Mouse (Mus musculus): ENCODE results near the gene As3mt. TPM values are rescaled to one million over a fixed set of nuclear protein-coding genes. Genes with fewer than 3 reads are reported as not detected.

Gene As3mt
- polyA plus RNA-seq, 1 experiment from 2014 or later: 27.6 TPM

DNA sequence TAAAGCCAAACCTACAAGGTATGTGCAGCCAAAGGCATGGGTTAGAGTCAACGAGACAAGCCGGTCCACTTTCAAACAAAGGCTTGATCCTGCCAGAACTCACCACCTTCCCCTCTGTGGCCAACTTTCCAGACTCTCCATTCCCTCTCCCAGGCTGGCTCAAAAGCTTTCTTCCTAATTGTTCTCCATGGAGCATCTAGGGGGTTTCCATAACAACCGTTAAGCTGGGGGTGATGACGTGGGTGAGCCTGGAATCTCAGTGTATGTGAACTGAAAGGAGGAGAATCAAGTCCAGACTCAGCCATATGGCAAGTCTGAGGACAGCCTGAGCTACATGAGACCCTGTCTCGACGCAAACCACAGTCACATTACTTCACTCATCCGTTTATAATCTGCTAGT, 41.8 kb upstream of the As3mt start:
- H3K36me3 ChIP-seq (ENCODE audit: insufficient read depth, low read length): no peaks in the 10 kb centered on the region
- H3K9ac ChIP-seq (replicated peaks; ENCODE audit: low read depth): no peak overlapping the region
- no peak overlapping the region for H3K4me2 ChIP-seq (replicated peaks; ENCODE audit: low read depth, low read length)
- TF ChIP-seq EP300 (IDR thresholded peaks at IDR 0.05): no peak
- TF ChIP-seq CTCF (IDR thresholded peaks at IDR 0.05): no peak
- no peak overlapping the region for H3K27ac ChIP-seq (ENCODE audit: low read length)
- DNase-seq (ENCODE audit: low spot score) (no peak), ATAC-seq (no peak)
- no peaks in the 10 kb centered on the region for H3K4me1 ChIP-seq (ENCODE audit: insufficient read depth, low read depth, low read length)
- H3K27me3 ChIP-seq (replicated peaks; ENCODE audit: insufficient read depth, low read length): no peaks in the 10 kb centered on the region
- no peaks in the 10 kb centered on the region for H3K9me3 ChIP-seq (ENCODE audit: low read length)
- H3K4me3 ChIP-seq (ENCODE audit: low read depth, low read length): no peak overlapping the region
- 70% methylated on average over 7 of the region's 7 CpGs for WGBS

DNA sequence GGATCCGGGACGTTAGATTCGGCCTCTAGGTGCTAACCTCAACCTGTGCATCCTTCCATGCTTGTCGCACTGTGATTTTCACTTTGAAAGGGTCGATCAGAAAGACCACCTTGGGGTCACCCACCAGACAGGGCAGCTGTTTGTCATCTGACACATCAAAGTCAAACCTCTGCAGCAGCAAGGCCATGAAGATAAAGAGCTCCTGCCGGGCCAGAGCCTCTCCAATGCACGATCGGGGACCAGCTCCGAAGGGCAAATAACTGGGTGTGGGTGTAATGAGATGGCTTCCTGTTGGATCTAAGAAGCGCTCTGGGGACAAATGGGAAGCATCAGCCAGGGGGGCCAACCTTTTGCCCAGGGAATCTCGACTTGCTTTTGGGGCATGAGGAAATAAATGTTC, 40.0 kb upstream of the As3mt start:
- no peaks in the 10 kb centered on the region for H3K27me3 ChIP-seq (replicated peaks; ENCODE audit: insufficient read depth, low read length)
- DNase-seq (ENCODE audit: low spot score) (no peak), ATAC-seq (no peak)
- no peaks in the 10 kb centered on the region for H3K36me3 ChIP-seq (ENCODE audit: insufficient read depth, low read length)
- WGBS: 34% methylated on average over 11 of the region's 11 CpGs
- H3K9ac ChIP-seq (replicated peaks; ENCODE audit: low read depth): no peak overlapping the region
- no peak for TF ChIP-seq EP300 (IDR thresholded peaks at IDR 0.05)
- no peak for TF ChIP-seq CTCF (IDR thresholded peaks at IDR 0.05)
- H3K9me3 ChIP-seq (ENCODE audit: low read length): no peaks in the 10 kb centered on the region
- H3K4me1 ChIP-seq (ENCODE audit: insufficient read depth, low read depth, low read length): no peaks in the 10 kb centered on the region
- no peak overlapping the region for H3K27ac ChIP-seq (ENCODE audit: low read length)
- H3K4me2 ChIP-seq (replicated peaks; ENCODE audit: low read depth, low read length): no peak overlapping the region
- H3K4me3 ChIP-seq (ENCODE audit: low read depth, low read length): no peak overlapping the region

DNA sequence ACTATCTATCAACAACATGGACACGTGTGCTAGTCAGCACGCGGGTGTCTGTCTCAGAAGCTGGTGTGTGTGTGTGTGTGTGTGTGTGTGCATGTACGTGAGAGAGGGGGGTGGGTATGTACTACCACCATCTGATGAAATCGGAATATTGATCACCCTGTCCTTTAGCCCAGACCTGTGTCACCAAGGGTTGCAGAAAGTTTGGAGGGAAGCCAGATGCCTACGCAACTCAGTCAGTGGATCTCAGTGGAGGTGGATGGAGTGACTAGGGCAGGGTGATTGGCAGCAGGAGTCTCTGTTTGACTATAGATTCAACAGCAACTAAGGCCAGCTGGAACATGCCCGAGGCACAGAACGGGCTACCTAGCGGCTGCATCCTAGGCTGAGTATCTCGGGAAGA, 39.0 kb upstream of the As3mt start:
- H3K27me3 ChIP-seq (replicated peaks; ENCODE audit: insufficient read depth, low read length): no peaks in the 10 kb centered on the region
- no peak overlapping the region for H3K9ac ChIP-seq (replicated peaks; ENCODE audit: low read depth)
- no peaks in the 10 kb centered on the region for H3K4me1 ChIP-seq (ENCODE audit: insufficient read depth, low read depth, low read length)
- H3K27ac ChIP-seq (ENCODE audit: low read length): no peak overlapping the region
- DNase-seq (ENCODE audit: low spot score) (no peak), ATAC-seq (no peak)
- H3K36me3 ChIP-seq (ENCODE audit: insufficient read depth, low read length): no peaks in the 10 kb centered on the region
- 82% methylated on average over 10 of the region's 10 CpGs for WGBS
- no peaks in the 10 kb centered on the region for H3K9me3 ChIP-seq (ENCODE audit: low read length)
- no peak for TF ChIP-seq CTCF (IDR thresholded peaks at IDR 0.05)
- no peak overlapping the region for H3K4me3 ChIP-seq (ENCODE audit: low read depth, low read length)
- no peak overlapping the region for H3K4me2 ChIP-seq (replicated peaks; ENCODE audit: low read depth, low read length)

DNA sequence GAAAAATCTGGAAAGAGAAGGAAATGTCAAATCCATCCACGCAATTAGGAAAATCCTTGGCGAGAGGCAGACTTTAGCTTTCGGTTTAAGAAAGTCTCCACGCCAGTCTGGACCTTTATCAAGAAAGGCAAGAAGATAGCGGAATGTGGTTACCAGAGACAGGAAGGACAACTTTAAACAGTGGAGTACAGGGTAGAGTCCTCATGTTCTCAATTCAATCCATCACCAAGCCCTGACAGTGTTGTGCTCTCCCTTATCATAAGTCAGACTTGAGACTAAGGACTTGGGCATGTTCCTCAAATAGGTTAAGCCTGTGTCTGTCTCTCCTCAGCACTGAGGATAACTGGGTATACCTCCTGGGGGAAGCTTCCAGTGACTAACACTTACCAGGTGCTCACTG, 37.5 kb upstream of the As3mt start:
- H3K4me2 ChIP-seq (replicated peaks; ENCODE audit: low read depth, low read length): no peak overlapping the region
- no peak overlapping the region for H3K9ac ChIP-seq (replicated peaks; ENCODE audit: low read depth)
- no peak overlapping the region for H3K27ac ChIP-seq (ENCODE audit: low read length)
- ATAC-seq: no peak
- no peaks in the 10 kb centered on the region for H3K27me3 ChIP-seq (replicated peaks; ENCODE audit: insufficient read depth, low read length)
- no peak for TF ChIP-seq EP300 (IDR thresholded peaks at IDR 0.05)
- TF ChIP-seq CTCF (IDR thresholded peaks at IDR 0.05): no peak
- H3K4me3 ChIP-seq (ENCODE audit: low read depth, low read length): no peak overlapping the region
- no peaks in the 10 kb centered on the region for H3K36me3 ChIP-seq (ENCODE audit: insufficient read depth, low read length)
- DNase-seq (ENCODE audit: low spot score): no peak
- H3K4me1 ChIP-seq (ENCODE audit: insufficient read depth, low read depth, low read length): no peaks in the 10 kb centered on the region
- no peaks in the 10 kb centered on the region for H3K9me3 ChIP-seq (ENCODE audit: low read length)
- WGBS: 55% methylated on average over 5 of the region's 5 CpGs

DNA sequence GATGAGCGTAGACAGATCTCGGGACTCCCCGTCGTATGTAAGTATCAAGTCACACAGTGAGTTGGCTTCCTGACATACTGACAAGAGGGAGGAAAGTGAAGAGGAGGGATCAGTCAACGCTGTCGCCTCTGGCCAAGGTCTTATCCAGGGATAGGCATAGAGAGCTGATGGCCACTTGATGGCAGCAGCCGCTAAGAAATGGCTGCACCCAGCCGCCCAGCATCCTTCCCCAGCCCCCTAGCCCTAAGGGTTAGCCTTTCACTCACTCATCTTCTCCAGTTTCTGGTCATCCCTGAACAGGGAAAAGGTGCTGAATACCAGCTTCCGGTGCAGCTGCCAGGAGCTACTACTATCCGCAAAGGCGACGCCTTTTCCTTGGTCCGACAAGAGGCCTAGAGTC, 36.6 kb upstream of the As3mt start:
- H3K27ac ChIP-seq (ENCODE audit: low read length): no peak overlapping the region
- no peak overlapping the region for H3K4me2 ChIP-seq (replicated peaks; ENCODE audit: low read depth, low read length)
- H3K36me3 ChIP-seq (ENCODE audit: insufficient read depth, low read length): no peaks in the 10 kb centered on the region
- no peaks in the 10 kb centered on the region for H3K4me1 ChIP-seq (ENCODE audit: insufficient read depth, low read depth, low read length)
- WGBS: 24% methylated on average over 13 of the region's 13 CpGs
- H3K4me3 ChIP-seq (ENCODE audit: low read depth, low read length): no peak overlapping the region
- TF ChIP-seq EP300 (IDR thresholded peaks at IDR 0.05) (no peak), CTCF (IDR thresholded peaks at IDR 0.05) (peak; percentile 90)
- ATAC-seq (peak; percentile 80), DNase-seq (ENCODE audit: low spot score) (peak; percentile 77)
- H3K9me3 ChIP-seq (ENCODE audit: low read length): no peaks in the 10 kb centered on the region
- H3K27me3 ChIP-seq (replicated peaks; ENCODE audit: insufficient read depth, low read length): no peaks in the 10 kb centered on the region
- no peak overlapping the region for H3K9ac ChIP-seq (replicated peaks; ENCODE audit: low read depth)

DNA sequence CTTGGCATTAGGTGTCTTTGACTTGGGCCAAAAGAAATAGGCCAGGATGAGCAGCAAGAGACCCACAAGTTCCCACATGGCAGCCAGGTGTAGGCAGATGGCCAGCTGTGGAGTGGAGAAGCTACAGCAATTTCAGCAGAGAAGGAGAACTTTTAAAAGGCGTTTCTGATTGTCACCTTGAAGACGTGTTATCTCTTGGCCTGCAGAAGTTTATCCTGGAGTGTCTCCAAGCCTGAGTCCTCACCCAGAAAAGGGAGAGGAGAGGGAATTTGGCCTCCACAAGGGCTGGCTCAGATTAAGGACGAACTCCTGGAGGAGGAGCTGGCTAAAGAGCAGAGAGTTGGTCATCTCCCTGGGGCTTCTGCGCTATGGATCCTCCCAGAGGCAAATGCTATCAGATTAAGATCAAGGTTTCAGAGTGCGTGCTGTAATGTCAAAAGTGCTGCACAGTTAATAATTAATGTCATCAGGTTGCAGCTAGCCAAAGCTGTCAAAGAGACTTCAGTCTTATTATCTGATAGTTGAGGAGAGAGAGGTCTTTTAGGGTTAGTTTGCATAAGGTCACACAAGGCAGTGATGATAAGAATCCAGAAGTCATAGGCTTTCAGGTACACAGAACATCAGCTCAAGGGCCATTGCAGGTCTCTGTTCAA, 34.4 kb upstream of the As3mt start, which contains the start of gene Cyp17a1:
Gene Cyp17a1 (minus strand): TSS at position 407 of the 653 bp plus-strand sequence.
- H3K27ac ChIP-seq (ENCODE audit: low read length): no peak within 1 kb of the TSS
- no peaks in the 10 kb centered on the region for H3K9me3 ChIP-seq (ENCODE audit: low read length)
- H3K4me1 ChIP-seq (ENCODE audit: insufficient read depth, low read depth, low read length): no peaks in the 10 kb centered on the region
- no peak within 1 kb of the TSS for H3K4me3 ChIP-seq (ENCODE audit: low read depth, low read length)
- ATAC-seq (no peak), DNase-seq (ENCODE audit: low spot score) (no peak)
- H3K4me2 ChIP-seq (replicated peaks; ENCODE audit: low read depth, low read length): no peak within 1 kb of the TSS
- WGBS: 32% methylated on average over 5 of the region's 5 CpGs
- TF ChIP-seq EP300 (IDR thresholded peaks at IDR 0.05) (no peak), CTCF (IDR thresholded peaks at IDR 0.05) (no peak)
- no peaks in the 10 kb centered on the region for H3K36me3 ChIP-seq (ENCODE audit: insufficient read depth, low read length)
- H3K27me3 ChIP-seq (replicated peaks; ENCODE audit: insufficient read depth, low read length): no peaks in the 10 kb centered on the region
- no peak within 1 kb of the TSS for H3K9ac ChIP-seq (replicated peaks; ENCODE audit: low read depth)

DNA sequence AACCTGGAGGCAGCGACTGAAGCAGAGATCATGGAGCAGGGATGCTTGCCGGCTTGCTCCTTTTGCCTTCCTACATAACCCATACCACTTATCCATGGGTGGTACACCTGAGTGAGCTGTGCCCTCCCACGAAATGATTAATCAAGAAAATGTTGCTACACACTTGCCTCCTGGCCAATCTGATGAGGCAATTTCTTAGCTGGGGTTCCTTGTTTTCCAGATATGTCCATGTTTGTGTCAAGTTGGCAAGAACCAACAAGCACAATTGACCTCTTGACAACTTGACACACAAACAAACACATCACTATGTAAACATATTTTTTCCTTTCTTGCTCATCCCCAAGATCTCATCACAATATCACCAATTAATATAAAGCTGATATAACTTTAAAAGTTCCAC, 31.6 kb upstream of the As3mt start:
- ATAC-seq (no peak), DNase-seq (ENCODE audit: low spot score) (no peak)
- Histone ChIP-seq H3K27ac (ENCODE audit: low read length) (no peak overlapping the region), H3K9me3 (ENCODE audit: low read length) (no peaks in the 10 kb centered on the region), H3K4me1 (ENCODE audit: insufficient read depth, low read depth, low read length) (no peaks in the 10 kb centered on the region), H3K9ac (replicated peaks; ENCODE audit: low read depth) (no peak overlapping the region), H3K36me3 (ENCODE audit: insufficient read depth, low read length) (no peaks in the 10 kb centered on the region), H3K27me3 (replicated peaks; ENCODE audit: insufficient read depth, low read length) (no peaks in the 10 kb centered on the region), H3K4me3 (ENCODE audit: low read depth, low read length) (no peak overlapping the region), H3K4me2 (replicated peaks; ENCODE audit: low read depth, low read length) (no peak overlapping the region)
- 81% methylated on average over 3 of the region's 3 CpGs for WGBS
- TF ChIP-seq EP300 (IDR thresholded peaks at IDR 0.05) (no peak), CTCF (IDR thresholded peaks at IDR 0.05) (no peak)
